Mouse (Mus musculus) C2C12 (cell line): ENCODE measurements at regions not wholly inside any gene's neighbourhood (a gene's known extent, or its start where the extent isn't known, plus 50 kb on each side); places are given as distances from the start of the nearest gene placed in this dataset.

ENCODE experiments used
- CTCF ChIP-seq: IDR thresholded peaks from one replicate; pipeline ENCODE4 v1.5.1; 2011; ENCODE audit not compliant: control insufficient read depth, insufficient read depth, insufficient read length
- MAX ChIP-seq: IDR thresholded peaks from one replicate; pipeline ENCODE4 v1.6.1; 2011; ENCODE audit warnings: mild to moderate bottlenecking, control low read depth

GRCm38 (mm10) chr9:32939626-32940025, 303.6 kb downstream of the Ets1 start:
- TF ChIP-seq MAX (no peak), CTCF (no peak)
